Mouse (Mus musculus): ENCODE measurements at regions not wholly inside any gene's neighbourhood (a gene's known extent, or its start where the extent isn't known, plus 50 kb on each side); places are given as distances from the start of the nearest gene placed in this dataset.

GRCm38 (mm10) chr13:59992780-59993501, 170.0 kb upstream of the Tut7 start:
- Histone ChIP-seq H3K9me3 (ENCODE audit: low read length) (no peaks in the 10 kb centered on the region), H3K9ac (no peak overlapping the region), H3K36me3 (ENCODE audit: insufficient read depth) (no peaks in the 10 kb centered on the region), H3K27ac (ENCODE audit: low read depth, low read length) (no peak overlapping the region), H3K4me1 (ENCODE audit: insufficient read depth) (no peaks in the 10 kb centered on the region), H3K4me3 (ENCODE audit: low read depth, low read length) (no peak overlapping the region), H3K27me3 (ENCODE audit: insufficient read depth, low read length) (no peaks in the 10 kb centered on the region; the same call in 1 of the 2 replicates), H3K4me2 (ENCODE audit: low read depth) (no peak overlapping the region)
- WGBS: 18% methylated on average over 11 of the region's 11 CpGs
- no peak for DNase-seq
- ATAC-seq: no peak
- no peak for TF ChIP-seq CTCF (IDR thresholded peaks at IDR 0.05; ENCODE audit: low read depth)

- DNase-seq: no peak
- H3K4me1 ChIP-seq (ENCODE audit: insufficient read depth): no peaks in the 10 kb centered on the region
- ATAC-seq: no peak
- no peak overlapping the region for H3K9ac ChIP-seq
- no peaks in the 10 kb centered on the region; the same call in 1 of the 2 replicates for H3K27me3 ChIP-seq (ENCODE audit: insufficient read depth, low read length)
- no peak overlapping the region for H3K4me3 ChIP-seq (ENCODE audit: low read depth, low read length)
- no peak overlapping the region for H3K27ac ChIP-seq (ENCODE audit: low read depth, low read length)
- no peak overlapping the region for H3K4me2 ChIP-seq (ENCODE audit: low read depth)
- no peaks in the 10 kb centered on the region for H3K36me3 ChIP-seq (ENCODE audit: insufficient read depth)
- no peak for TF ChIP-seq CTCF (IDR thresholded peaks at IDR 0.05; ENCODE audit: low read depth)
- H3K9me3 ChIP-seq (ENCODE audit: low read length): no peaks in the 10 kb centered on the region
These were observed 169.4 kb upstream of the Tut7 start for GRCm38 (mm10) chr13:59992346-59992745.

- H3K4me1 ChIP-seq (ENCODE audit: insufficient read depth): no peaks in the 10 kb centered on the region
- H3K27me3 ChIP-seq (ENCODE audit: insufficient read depth, low read length): no peaks in the 10 kb centered on the region; the same call in 1 of the 2 replicates
- no peaks in the 10 kb centered on the region for H3K36me3 ChIP-seq (ENCODE audit: insufficient read depth)
- no peak for DNase-seq
- 55% methylated on average over 10 of the region's 10 CpGs for WGBS
- ATAC-seq: no peak
- no peak overlapping the region for H3K4me2 ChIP-seq (ENCODE audit: low read depth)
- H3K4me3 ChIP-seq (ENCODE audit: low read depth, low read length): no peak overlapping the region
- H3K27ac ChIP-seq (ENCODE audit: low read depth, low read length): no peak overlapping the region
- H3K9me3 ChIP-seq (ENCODE audit: low read length): no peaks in the 10 kb centered on the region
- no peak overlapping the region for H3K9ac ChIP-seq
- TF ChIP-seq CTCF (IDR thresholded peaks at IDR 0.05; ENCODE audit: low read depth): no peak
These were observed 167.7 kb upstream of the Tut7 start for GRCm38 (mm10) chr13:59990402-59991280.

- H3K4me3 ChIP-seq (ENCODE audit: low read depth, low read length): no peak overlapping the region
- no peaks in the 10 kb centered on the region; the same call in 1 of the 2 replicates for H3K27me3 ChIP-seq (ENCODE audit: insufficient read depth, low read length)
- no peak for DNase-seq
- 87% methylated on average over 7 of the region's 7 CpGs for WGBS
- no peak overlapping the region for H3K4me2 ChIP-seq (ENCODE audit: low read depth)
- H3K27ac ChIP-seq (ENCODE audit: low read depth, low read length): no peak overlapping the region
- no peaks in the 10 kb centered on the region for H3K36me3 ChIP-seq (ENCODE audit: insufficient read depth)
- no peak for ATAC-seq
- H3K9me3 ChIP-seq (ENCODE audit: low read length): no peaks in the 10 kb centered on the region
- TF ChIP-seq CTCF (IDR thresholded peaks at IDR 0.05; ENCODE audit: low read depth): no peak
- no peak overlapping the region for H3K9ac ChIP-seq
- H3K4me1 ChIP-seq (ENCODE audit: insufficient read depth): no peaks in the 10 kb centered on the region
These were observed 165.5 kb upstream of the Tut7 start for GRCm38 (mm10) chr13:59988393-59988965.

GRCm38 (mm10) chr13:59976425-59976824, 153.5 kb upstream of the Tut7 start:
- no peak for TF ChIP-seq CTCF (IDR thresholded peaks at IDR 0.05; ENCODE audit: low read depth)
- no peak overlapping the region for H3K4me3 ChIP-seq (ENCODE audit: low read depth, low read length)
- WGBS: 92% methylated on average over 5 of the region's 5 CpGs
- no peak overlapping the region for H3K4me2 ChIP-seq (ENCODE audit: low read depth)
- H3K27me3 ChIP-seq (ENCODE audit: insufficient read depth, low read length): no peaks in the 10 kb centered on the region
- no peaks in the 10 kb centered on the region for H3K36me3 ChIP-seq (ENCODE audit: insufficient read depth)
- no peak overlapping the region for H3K27ac ChIP-seq (ENCODE audit: low read depth, low read length)
- DNase-seq: no peak
- H3K9me3 ChIP-seq (ENCODE audit: low read length): no peaks in the 10 kb centered on the region
- H3K4me1 ChIP-seq (ENCODE audit: insufficient read depth): no peaks in the 10 kb centered on the region
- no peak overlapping the region for H3K9ac ChIP-seq
- no peak for ATAC-seq

GRCm38 (mm10) chr13:59972093-59972427, 149.1 kb upstream of the Tut7 start:
- no peaks in the 10 kb centered on the region for H3K27me3 ChIP-seq (ENCODE audit: insufficient read depth, low read length)
- H3K27ac ChIP-seq (ENCODE audit: low read depth, low read length): no peak overlapping the region
- DNase-seq (no peak), ATAC-seq (peak; percentile 70)
- no peaks in the 10 kb centered on the region for H3K9me3 ChIP-seq (ENCODE audit: low read length)
- no peaks in the 10 kb centered on the region for H3K36me3 ChIP-seq (ENCODE audit: insufficient read depth)
- H3K4me3 ChIP-seq (ENCODE audit: low read depth, low read length): no peak overlapping the region
- peaks cover 4% of the 10 kb centered on the region; the same call in 1 of the 2 replicates for H3K4me1 ChIP-seq (ENCODE audit: insufficient read depth)
- peak overlapping the region; percentile 30; the same call in 1 of the 2 replicates for H3K4me2 ChIP-seq (ENCODE audit: low read depth)
- no peak for TF ChIP-seq CTCF (IDR thresholded peaks at IDR 0.05; ENCODE audit: low read depth)
- no peak overlapping the region for H3K9ac ChIP-seq
- 8% methylated on average over 9 of the region's 9 CpGs for WGBS
